Mouse (Mus musculus) megakaryocyte, embryonic 14.5 days (primary cell): Measurements from ENCODE around the gene Vamp5.

ENCODE experiments used
- FLI1 ChIP-seq: IDR thresholded peaks from 2 replicates; pipeline ENCODE4 v1.6.1; 2012; ENCODE audit warnings: low read length, inconsistent platforms, mixed read lengths
- GATA1 ChIP-seq: IDR thresholded peaks from 3 replicates; pipeline ENCODE4 v1.6.1; 2012; ENCODE audit warnings: mixed read lengths, low read length, inconsistent platforms, borderline replicate concordance

GRCm38 (mm10) chr6:72374820-72375563 lies 5.3 kb downstream of the Vamp5 start:
- TF ChIP-seq FLI1 (no peak), GATA1 (no peak)
